Mouse (Mus musculus): ENCODE data around the gene Tiam2.

GRCm38 (mm10) chr17:3491065-3491464, 164.7 kb downstream of the Tiam2 start:
- TF ChIP-seq CTCF (conservative IDR thresholded peaks at IDR 0.05; ENCODE audit: insufficient read depth, insufficient read length, low read depth, low read length), result no peak
- no peak for TF ChIP-seq POLR2A (IDR thresholded peaks at IDR 0.05; ENCODE audit: low read depth, low read length)

Measured in kidney, adult 2 months (tissue).